Mouse (Mus musculus): ENCODE measurements around the gene Bpifb5. TPM values are rescaled to one million over a fixed set of nuclear protein-coding genes. Genes with fewer than 3 reads are reported as not detected.
"Not testable (repeated sequence)": the region's sequence is repeated elsewhere in the genome, so short reads cannot be mapped to it uniquely, and the experiment has no call there.

The Bpifb5 gene
- polyA plus RNA-seq, 1 experiment from 2014 or later = 0.14 TPM

DNA sequence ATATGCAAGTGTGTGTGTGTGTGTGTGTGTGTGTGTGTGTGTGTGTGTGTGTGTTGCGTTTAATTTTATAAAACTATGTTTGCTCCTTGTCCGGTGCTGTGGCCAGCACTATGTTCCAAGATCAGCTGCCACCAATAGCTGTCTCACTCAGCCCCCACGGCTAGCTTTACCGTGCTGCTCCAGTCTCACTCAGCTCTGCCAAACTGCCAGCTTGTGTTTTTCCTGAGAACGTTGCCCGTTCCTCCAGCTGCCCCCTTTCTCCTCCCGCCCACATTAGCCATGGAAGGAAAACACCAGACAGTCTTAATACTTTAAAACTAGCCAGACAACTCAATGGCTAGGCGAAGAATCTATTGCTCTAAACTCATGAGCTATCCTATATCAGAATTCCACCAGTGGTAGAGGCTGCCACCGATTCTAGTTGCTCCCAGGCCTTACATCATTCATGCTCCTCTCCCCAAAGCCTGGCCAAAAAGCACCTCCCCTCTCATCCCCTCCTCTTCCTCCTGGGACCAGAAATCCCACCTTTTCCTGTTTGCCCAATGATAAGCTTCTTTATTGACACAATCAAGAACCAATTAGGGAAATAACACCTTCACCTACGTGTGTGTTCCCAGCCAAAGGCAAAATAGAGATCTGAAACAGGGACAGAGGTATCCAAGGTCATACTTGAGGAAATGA, 20.0 kb downstream of the Bpifb5 start:
- Histone ChIP-seq H3K4me2 (no peak overlapping the region), H3K4me1 (replicated peaks) (no peaks in the 10 kb centered on the region), H3K36me3 (no peaks in the 10 kb centered on the region), H3K9ac (no peak overlapping the region), H3K4me3 (no peak overlapping the region), H3K27me3 (no peaks in the 10 kb centered on the region), H3K9me3 (no peaks in the 10 kb centered on the region), H3K27ac (replicated peaks) (no peak overlapping the region)
- ATAC-seq (ENCODE audit: low FRiP score, low read depth) = no peak
- 92% methylated on average over 10 of the region's 10 CpGs for WGBS

GRCm38 (mm10) chr2:154245322-154245721, 21.8 kb downstream of the Bpifb5 start:
- H3K4me3 ChIP-seq = no peak overlapping the region
- no peaks in the 10 kb centered on the region for H3K4me1 ChIP-seq (replicated peaks)
- no peak overlapping the region for H3K27ac ChIP-seq (replicated peaks)
- no peaks in the 10 kb centered on the region for H3K27me3 ChIP-seq
- WGBS = 95% methylated on average over 5 of the region's 5 CpGs
- no peak overlapping the region for H3K9ac ChIP-seq
- H3K36me3 ChIP-seq = no peaks in the 10 kb centered on the region
- no peak overlapping the region for H3K4me2 ChIP-seq
- ATAC-seq (ENCODE audit: low FRiP score, low read depth) = no peak
- no peaks in the 10 kb centered on the region for H3K9me3 ChIP-seq

- not testable (repeated sequence) for H3K4me1 ChIP-seq (replicated peaks); ATAC-seq (ENCODE audit: low FRiP score, low read depth); H3K9ac ChIP-seq; H3K9me3 ChIP-seq; H3K27me3 ChIP-seq; H3K4me3 ChIP-seq; H3K27ac ChIP-seq (replicated peaks); H3K36me3 ChIP-seq; H3K4me2 ChIP-seq
- 86% methylated on average over 2 of the region's 4 CpGs for WGBS
These were observed 31.7 kb downstream of the Bpifb5 start for GRCm38 (mm10) chr2:154255254-154255653.

GRCm38 (mm10) chr2:154255770-154256169, 32.2 kb downstream of the Bpifb5 start:
- Histone ChIP-seq H3K36me3 (no peaks in the 10 kb centered on the region), H3K27ac (replicated peaks) (no peak overlapping the region), H3K27me3 (no peaks in the 10 kb centered on the region), H3K9me3 (no peaks in the 10 kb centered on the region), H3K4me1 (replicated peaks) (no peaks in the 10 kb centered on the region), H3K4me3 (no peak overlapping the region), H3K4me2 (no peak overlapping the region), H3K9ac (no peak overlapping the region)
- WGBS = 87% methylated on average over 4 of the region's 4 CpGs
- no peak for ATAC-seq (ENCODE audit: low FRiP score, low read depth)

- WGBS = 92% methylated on average over 5 of the region's 5 CpGs
- H3K9ac ChIP-seq; H3K9me3 ChIP-seq; H3K4me2 ChIP-seq; H3K4me1 ChIP-seq (replicated peaks); H3K27me3 ChIP-seq; H3K27ac ChIP-seq (replicated peaks); ATAC-seq (ENCODE audit: low FRiP score, low read depth); H3K4me3 ChIP-seq; H3K36me3 ChIP-seq: not testable (repeated sequence)
These were observed 34.0 kb downstream of the Bpifb5 start, which contains the start of gene Bpifb9a for GRCm38 (mm10) chr2:154257554-154257953. TSS of gene Bpifb9a (plus strand) at chr2:154257854.

DNA sequence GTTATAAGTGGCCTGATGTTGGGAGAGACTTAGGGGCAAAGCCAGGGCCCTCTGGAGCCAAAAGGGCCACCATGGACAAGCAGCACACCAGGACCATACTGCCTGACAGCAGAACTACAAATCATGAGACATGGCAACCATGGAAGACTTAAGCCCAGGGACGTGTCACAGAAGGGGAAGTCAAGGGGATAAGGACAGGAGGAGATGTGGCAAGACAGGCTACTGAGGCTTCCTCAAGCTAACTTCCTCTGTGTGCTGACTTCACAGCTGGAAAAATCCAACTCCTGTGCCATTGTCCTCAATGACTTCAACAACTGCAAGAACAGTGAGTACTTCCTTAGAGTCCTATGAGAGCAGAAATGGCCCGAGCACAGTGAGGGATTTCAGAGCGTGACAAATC, 40.9 kb downstream of the Bpifb5 start:
- not testable (repeated sequence) for H3K4me3 ChIP-seq; H3K9me3 ChIP-seq; H3K27ac ChIP-seq (replicated peaks); H3K36me3 ChIP-seq; H3K4me2 ChIP-seq; H3K27me3 ChIP-seq; H3K9ac ChIP-seq; ATAC-seq (ENCODE audit: low FRiP score, low read depth); H3K4me1 ChIP-seq (replicated peaks)
- WGBS = 75% methylated on average over 3 of the region's 3 CpGs

Other genes starting within 250 kb of the Bpifb5 start
- not detected in 2 replicates for gene Bpifa6, start 248.8 kb upstream of the Bpifb5 start, polyA plus RNA-seq (2015; fragmentation: Nextera tagmentation; extraction: Ambion mirVana)
- not detected in 2 replicates for gene Bpifa2, start 215.5 kb upstream of the Bpifb5 start, polyA plus RNA-seq (2015; fragmentation: Nextera tagmentation; extraction: Ambion mirVana)
- gene Bpifa3, start 93.4 kb upstream of the Bpifb5 start, polyA plus RNA-seq (2015; fragmentation: Nextera tagmentation; extraction: Ambion mirVana) = not detected in 2 replicates
- gene Bpifa1, start 80.9 kb upstream of the Bpifb5 start, polyA plus RNA-seq (2015; fragmentation: Nextera tagmentation; extraction: Ambion mirVana) = 0.18 TPM in 1 of 2 replicates, not detected in the other
- not detected in 2 replicates for gene Bpifa5, start 61.1 kb upstream of the Bpifb5 start, polyA plus RNA-seq (2015; fragmentation: Nextera tagmentation; extraction: Ambion mirVana)
- gene Bpifb1, start 32.9 kb upstream of the Bpifb5 start, polyA plus RNA-seq (2015; fragmentation: Nextera tagmentation; extraction: Ambion mirVana) = 0.25 and 0.29 TPM in 2 replicates
- not detected in 2 replicates for gene Bpifb9a, start 34.1 kb downstream of the Bpifb5 start, polyA plus RNA-seq (2015; fragmentation: Nextera tagmentation; extraction: Ambion mirVana)
- not detected in 2 replicates for gene Bpifb9b, start 83.5 kb downstream of the Bpifb5 start, polyA plus RNA-seq (2015; fragmentation: Nextera tagmentation; extraction: Ambion mirVana)
- gene Cdk5rap1, start 149.3 kb downstream of the Bpifb5 start, polyA plus RNA-seq (2015; fragmentation: Nextera tagmentation; extraction: Ambion mirVana) = 12.8 and 13.2 TPM in 2 replicates
- 13.0 and 13.7 TPM in 2 replicates for gene Snta1, start 184.4 kb downstream of the Bpifb5 start, polyA plus RNA-seq (2015; fragmentation: Nextera tagmentation; extraction: Ambion mirVana)
- 48.0 and 50.8 TPM in 2 replicates for gene Cbfa2t2, start 212.7 kb downstream of the Bpifb5 start, polyA plus RNA-seq (2015; fragmentation: Nextera tagmentation; extraction: Ambion mirVana)